Mouse (Mus musculus) liver, embryonic 11.5 days (tissue): Measurements from ENCODE around the gene Cxcl10. TPM values are rescaled to one million over a fixed set of nuclear protein-coding genes. Genes with fewer than 3 reads are reported as not detected.

Source experiments
- ATAC-seq: fragments of 200-750 bp; cut with Nextera tagmentation; replicated peaks from 2 replicates; pipeline ENCODE4 v1.8.0; 2017; ENCODE audit warnings: moderate number of reproducible peaks, mild to moderate bottlenecking, moderate TSS enrichment, moderate library complexity; ENCODE audit not compliant: low FRiP score
- DNase-seq: peaks from one replicate; pipeline ENCODE4 v3.0.0-alpha.2; 2017; ENCODE audit warnings: low spot score
- H3K27ac ChIP-seq: fragments of 300-500 bp; sonication (generic); 2 replicates; pipeline ENCODE4 v1.5.1; 2014; ENCODE audit warnings: mild to moderate bottlenecking, low read depth, low read length, control low read depth
- H3K27me3 ChIP-seq: fragments of 300-500 bp; sonication (generic); replicated peaks from 2 replicates; pipeline ENCODE4 v1.6.1; 2014; ENCODE audit warnings: low read length, mixed read lengths; ENCODE audit not compliant: control insufficient read depth, insufficient read depth
- H3K36me3 ChIP-seq: fragments of 300-500 bp; sonication (generic); 2 replicates; pipeline ENCODE4 v1.6.1; 2014; ENCODE audit warnings: mild to moderate bottlenecking, low read length, moderate library complexity, mixed read lengths; ENCODE audit not compliant: control insufficient read depth, insufficient read depth
- H3K4me1 ChIP-seq: fragments of 300-500 bp; sonication (generic); replicated peaks from 2 replicates; pipeline ENCODE4 v1.6.1; 2014; ENCODE audit warnings: low read length, mixed read lengths; ENCODE audit not compliant: control insufficient read depth, insufficient read depth
- H3K4me2 ChIP-seq: fragments of 300-500 bp; sonication (generic); 2 replicates; pipeline ENCODE4 v1.6.1; 2014; ENCODE audit warnings: mild to moderate bottlenecking, control low read depth, moderate library complexity
- H3K4me3 ChIP-seq: fragments of 300-500 bp; sonication (generic); 2 replicates; pipeline ENCODE4 v1.5.1; 2014; ENCODE audit warnings: low read depth, low read length, control low read depth
- H3K9ac ChIP-seq: fragments of 300-500 bp; sonication (generic); 2 replicates; pipeline ENCODE4 v1.6.1; 2014; ENCODE audit warnings: low read depth, low read length, control low read depth
- H3K9me3 ChIP-seq: fragments of 300-500 bp; sonication (generic); 2 replicates; pipeline ENCODE4 v1.6.1; 2016; ENCODE audit warnings: low read length, inconsistent platforms, mixed read lengths; ENCODE audit not compliant: control insufficient read depth
- WGBS: fragments of 180-500 bp; shearing (Covaris S2); extraction: QIAGEN DNeasy Blood & Tissue Kit; methylation state at CpG from one replicate; pipeline ENCODE4 v1.1.7; 2014; 5-methylcytosine and 5-hydroxymethylcytosine counted together
- polyA plus RNA-seq: library from polyadenylated mRNA; unstranded; fragments of >200 nt; fragmentation: Nextera tagmentation; extraction: Ambion mirVana; gene quantifications from 2 replicates; pipeline ENCODE4 v1.2.1, GENCODE M21; 2014

The Cxcl10 gene
- 6.0 and 6.5 TPM in 2 replicates for polyA plus RNA-seq

DNA sequence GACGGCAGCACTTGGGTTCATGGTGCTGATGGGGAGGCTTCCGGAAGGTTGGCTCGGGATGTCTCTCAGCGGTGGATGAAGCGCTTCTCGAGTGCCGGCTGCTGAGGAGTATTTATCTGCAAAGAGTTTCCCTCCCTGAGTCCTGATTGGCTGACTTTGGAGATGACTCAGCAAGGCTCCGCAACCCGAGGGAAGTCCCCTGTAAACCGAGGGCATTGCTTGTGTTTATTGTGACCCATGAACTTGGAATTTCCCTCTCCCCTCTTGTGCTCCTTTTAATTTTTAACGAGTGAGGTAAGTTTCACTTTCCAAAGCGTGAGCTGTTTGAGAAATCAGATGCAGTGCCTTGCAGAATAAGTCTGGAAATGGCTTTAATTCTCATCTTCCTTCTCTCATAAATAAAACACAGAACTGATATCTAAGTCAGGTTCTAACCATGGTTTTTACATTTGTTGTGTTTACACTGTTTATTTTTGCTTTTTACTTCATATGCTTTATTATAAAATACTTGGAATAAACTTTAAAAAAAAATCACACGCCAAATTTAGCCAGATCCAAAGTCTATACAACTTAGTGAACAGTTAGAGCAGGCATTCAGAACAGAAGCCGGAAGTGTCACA lies at the start of gene Cxcl10:
TSS of gene Cxcl10 (minus strand) at position 96 of the 620 bp plus-strand sequence.
- Histone ChIP-seq H3K27ac (no peak within 1 kb of the TSS), H3K27me3 (no peaks in the 10 kb centered on the region; the same call in none of the 2 replicates), H3K9me3 (no peaks in the 10 kb centered on the region), H3K4me3 (peak within 1 kb of the TSS; percentile 14; the same call in 1 of the 2 replicates), H3K4me2 (peak within 1 kb of the TSS; percentile 56), H3K36me3 (no peaks in the 10 kb centered on the region), H3K9ac (no peak within 1 kb of the TSS), H3K4me1 (peaks cover 8% of the 10 kb centered on the region; the same call in 1 of the 2 replicates)
- WGBS: 16% methylated on average over 14 of the region's 14 CpGs
- peak; percentile 56 for DNase-seq
- ATAC-seq: peak; percentile 82

DNA sequence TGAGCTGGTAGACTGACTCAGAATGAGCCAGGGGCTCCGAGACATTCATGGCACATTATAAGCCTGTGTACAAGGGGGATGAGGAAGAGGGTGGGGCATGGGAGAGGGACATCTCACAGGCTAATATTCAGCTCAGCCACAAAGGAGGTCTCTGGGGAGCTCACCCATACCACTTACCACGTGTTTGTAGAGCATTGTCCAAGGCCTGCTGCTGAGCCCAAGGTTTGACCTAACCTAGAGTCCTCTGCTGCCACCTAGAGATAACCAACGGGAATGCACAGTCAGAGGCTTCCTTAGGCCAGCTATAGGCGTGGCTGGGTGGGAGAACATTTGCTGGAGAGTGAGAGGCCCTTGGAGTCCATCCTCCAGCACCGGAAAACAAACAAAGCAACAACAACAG lies 49.5 kb upstream of the Cxcl10 start:
- Histone ChIP-seq H3K4me2 (no peak overlapping the region), H3K4me3 (no peak overlapping the region), H3K27me3 (peaks cover 10% of the 10 kb centered on the region), H3K9me3 (no peaks in the 10 kb centered on the region), H3K4me1 (peaks cover 27% of the 10 kb centered on the region), H3K9ac (0 out of 2 replicates have a peak overlapping the region, but pooled peaks have one; percentile 17), H3K27ac (no peak overlapping the region), H3K36me3 (no peaks in the 10 kb centered on the region)
- DNase-seq (peak; percentile 76), ATAC-seq (peak; percentile 71)
- WGBS: 21% methylated on average over 5 of the region's 5 CpGs

DNA sequence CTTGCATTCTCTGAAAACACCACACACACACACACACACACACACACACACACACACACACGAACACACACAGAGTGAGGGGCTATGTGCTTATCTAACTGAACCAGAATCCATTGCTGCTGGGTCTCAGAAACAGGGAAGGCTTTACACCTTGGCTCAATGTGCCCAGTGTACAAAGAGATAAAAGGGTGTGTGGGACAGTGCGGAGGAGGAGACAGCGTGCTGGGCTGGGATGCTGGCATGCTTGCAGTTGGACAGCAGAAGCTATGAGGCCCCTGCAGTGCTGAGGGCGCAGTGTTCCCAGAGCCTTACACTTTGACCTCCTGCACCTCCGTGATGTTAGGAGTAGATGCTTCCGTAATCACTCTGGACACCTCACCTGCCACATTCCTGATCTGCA lies 47.8 kb upstream of the Cxcl10 start:
- H3K27me3 ChIP-seq: peaks cover 26% of the 10 kb centered on the region
- WGBS: 44% methylated on average over 6 of the region's 6 CpGs
- DNase-seq (no peak), ATAC-seq (peak; percentile 93)
- H3K9ac ChIP-seq: no peak overlapping the region
- H3K4me2 ChIP-seq: peak overlapping the region; percentile 44
- H3K9me3 ChIP-seq: no peaks in the 10 kb centered on the region
- H3K36me3 ChIP-seq: no peaks in the 10 kb centered on the region
- no peak overlapping the region for H3K4me3 ChIP-seq
- H3K4me1 ChIP-seq: peaks cover 27% of the 10 kb centered on the region
- peak overlapping the region; percentile 74; the same call in 1 of the 2 replicates for H3K27ac ChIP-seq

DNA sequence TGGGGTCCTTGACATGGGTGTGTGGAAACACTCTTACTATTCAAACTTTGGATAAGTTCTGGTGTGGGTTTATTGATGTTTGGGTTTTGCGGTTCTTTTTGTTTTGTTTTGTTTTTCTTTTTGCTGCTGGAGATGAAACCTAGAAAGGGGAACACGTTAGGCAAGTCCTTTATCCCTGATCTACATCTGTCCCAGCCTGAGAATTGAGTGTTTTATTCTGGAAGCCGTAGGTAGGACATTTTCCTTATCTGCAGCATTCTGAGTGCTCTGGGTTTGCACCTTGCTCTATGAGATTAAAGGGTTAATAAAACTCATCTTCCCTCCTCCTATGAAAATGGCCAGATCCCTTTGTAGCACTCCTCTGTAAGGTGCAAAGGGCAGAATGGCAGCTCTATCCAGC lies 47.1 kb upstream of the Cxcl10 start:
- H3K4me1 ChIP-seq: peaks cover 27% of the 10 kb centered on the region
- peak overlapping the region; percentile 44 for H3K4me2 ChIP-seq
- WGBS: 65% methylated on average over 3 of the region's 3 CpGs
- no peaks in the 10 kb centered on the region for H3K36me3 ChIP-seq
- peak; percentile 8 for ATAC-seq
- H3K27me3 ChIP-seq: peaks cover 32% of the 10 kb centered on the region
- no peaks in the 10 kb centered on the region for H3K9me3 ChIP-seq
- no peak overlapping the region for H3K4me3 ChIP-seq
- H3K9ac ChIP-seq: no peak overlapping the region
- no peak for DNase-seq
- H3K27ac ChIP-seq: peak overlapping the region; percentile 74; the same call in 1 of the 2 replicates

DNA sequence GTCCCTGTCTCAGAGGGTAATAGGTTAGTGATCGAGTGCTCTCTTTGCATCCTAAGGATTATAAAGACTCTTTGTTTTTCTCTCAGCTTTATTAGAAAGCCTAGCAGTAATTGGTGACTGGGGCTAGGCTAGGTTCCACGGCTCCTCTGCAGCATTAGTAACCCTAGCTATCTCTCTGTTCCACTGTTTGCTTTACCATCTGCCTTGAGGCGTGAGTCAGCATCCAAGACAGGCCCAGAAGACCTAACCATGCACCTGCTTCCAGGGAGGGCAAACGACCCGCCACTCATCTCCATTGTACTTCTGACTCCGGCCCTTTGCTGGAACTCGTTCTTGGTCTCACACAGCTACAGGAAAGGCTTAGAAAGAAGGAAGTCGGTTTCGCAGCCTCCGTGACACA lies 45.2 kb upstream of the Cxcl10 start:
- Histone ChIP-seq H3K4me3 (no peak overlapping the region), H3K4me2 (peak overlapping the region; percentile 18), H3K27ac (no peak overlapping the region), H3K36me3 (no peaks in the 10 kb centered on the region), H3K4me1 (peaks cover 27% of the 10 kb centered on the region), H3K27me3 (peaks cover 42% of the 10 kb centered on the region), H3K9me3 (no peaks in the 10 kb centered on the region), H3K9ac (no peak overlapping the region)
- 49% methylated on average over 10 of the region's 10 CpGs for WGBS
- peak; percentile 52 for ATAC-seq
- DNase-seq: no peak

DNA sequence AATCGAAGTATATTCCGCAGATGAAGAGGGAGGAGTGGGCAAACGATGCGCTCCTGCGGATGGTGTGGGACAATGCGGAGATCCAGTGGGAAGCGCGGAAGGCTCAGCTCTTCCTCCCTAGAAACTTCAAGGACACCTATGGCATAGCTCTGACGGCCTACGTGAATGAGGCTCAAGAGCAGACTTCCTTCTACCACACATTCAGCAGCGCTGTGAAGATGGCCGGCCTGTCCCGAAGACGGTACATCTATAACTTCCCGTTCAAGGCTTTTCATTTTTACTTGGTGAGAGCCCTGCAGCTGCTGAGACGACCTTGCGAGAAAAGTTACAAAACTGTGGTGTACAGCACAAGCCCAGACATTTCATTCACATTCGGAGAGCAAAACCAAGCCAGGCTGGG lies 43.9 kb upstream of the Cxcl10 start:
- no peak for ATAC-seq
- Histone ChIP-seq H3K9me3 (no peaks in the 10 kb centered on the region), H3K27ac (no peak overlapping the region), H3K9ac (peak overlapping the region; percentile 20; the same call in 1 of the 2 replicates), H3K27me3 (peaks cover 44% of the 10 kb centered on the region), H3K4me2 (peak overlapping the region; percentile 62), H3K4me1 (peaks cover 22% of the 10 kb centered on the region), H3K36me3 (no peaks in the 10 kb centered on the region), H3K4me3 (peak overlapping the region; percentile 35)
- no peak for DNase-seq
- 35% methylated on average over 18 of the region's 18 CpGs for WGBS

DNA sequence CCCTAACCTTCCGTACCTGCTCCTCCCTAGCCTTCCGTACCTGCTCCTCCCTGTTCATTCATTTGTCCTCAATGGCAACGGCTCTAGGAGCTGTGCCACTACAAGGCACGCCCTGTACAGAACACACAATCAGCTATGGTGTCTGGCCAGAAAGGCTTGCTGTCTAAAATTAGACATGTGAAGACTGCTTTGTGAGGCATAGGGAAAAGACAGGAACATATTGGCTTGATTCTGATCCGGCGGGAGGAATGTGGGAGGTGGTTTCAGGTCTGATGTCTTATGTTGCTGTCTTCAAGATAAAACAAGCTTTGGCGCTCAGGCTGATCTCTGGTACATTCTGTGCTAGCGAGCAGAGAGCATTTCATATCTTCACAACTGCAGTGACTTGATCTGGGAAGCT lies 41.9 kb upstream of the Cxcl10 start:
- peaks cover 45% of the 10 kb centered on the region for H3K27me3 ChIP-seq
- 65% methylated on average over 8 of the region's 8 CpGs for WGBS
- no peak overlapping the region for H3K27ac ChIP-seq
- ATAC-seq (no peak), DNase-seq (no peak)
- no peak overlapping the region for H3K4me2 ChIP-seq
- H3K4me1 ChIP-seq: peaks cover 9% of the 10 kb centered on the region
- no peaks in the 10 kb centered on the region for H3K36me3 ChIP-seq
- no peaks in the 10 kb centered on the region for H3K9me3 ChIP-seq
- H3K4me3 ChIP-seq: no peak overlapping the region
- no peak overlapping the region for H3K9ac ChIP-seq

DNA sequence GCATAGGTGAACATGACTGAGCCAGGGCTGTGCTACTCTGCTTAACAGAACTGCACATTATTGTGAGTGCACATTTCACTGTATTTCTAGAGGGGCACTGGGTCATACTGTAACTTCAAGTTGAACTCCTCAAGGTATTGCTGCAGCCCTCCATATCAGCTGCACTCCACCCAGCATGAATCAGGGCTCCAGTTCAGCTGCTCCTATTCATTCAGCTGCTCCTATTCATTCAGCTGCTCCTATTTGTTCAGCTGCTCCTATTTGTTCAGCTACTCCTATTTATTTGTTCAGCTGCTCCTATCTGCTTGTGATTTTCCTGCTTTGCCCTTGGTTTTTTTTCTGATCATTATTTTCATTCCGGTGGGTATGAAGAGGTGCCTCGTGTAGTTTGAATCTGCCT lies 41.3 kb upstream of the Cxcl10 start:
- Histone ChIP-seq H3K9me3 (no peaks in the 10 kb centered on the region), H3K27me3 (peaks cover 45% of the 10 kb centered on the region), H3K4me3 (no peak overlapping the region), H3K4me1 (peaks cover 9% of the 10 kb centered on the region), H3K4me2 (no peak overlapping the region), H3K27ac (no peak overlapping the region), H3K36me3 (no peaks in the 10 kb centered on the region), H3K9ac (no peak overlapping the region)
- DNase-seq (no peak), ATAC-seq (no peak)
- 74% methylated on average over 2 of the region's 2 CpGs for WGBS

DNA sequence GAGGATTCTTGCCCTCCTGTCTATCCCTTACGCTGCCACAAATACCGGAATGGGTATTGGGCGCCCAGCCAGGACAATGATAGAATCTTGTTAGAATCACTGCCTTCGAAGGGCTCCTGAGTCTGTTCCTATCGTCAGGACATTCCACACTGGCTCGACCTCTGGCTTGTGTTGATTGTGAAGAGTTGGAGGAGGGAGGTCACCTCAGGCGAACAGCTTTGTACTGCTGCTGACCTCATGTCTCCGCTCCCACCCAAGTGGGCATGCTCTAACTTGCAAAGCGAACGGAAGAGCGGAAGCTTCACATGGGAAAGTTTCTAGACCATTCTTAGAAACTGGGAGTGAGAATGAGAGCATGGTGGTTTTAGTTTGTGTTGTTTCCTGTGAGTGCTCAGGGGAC lies 38.7 kb upstream of the Cxcl10 start:
- H3K4me2 ChIP-seq: no peak overlapping the region
- WGBS: 71% methylated on average over 11 of the region's 11 CpGs
- no peaks in the 10 kb centered on the region for H3K9me3 ChIP-seq
- ATAC-seq (no peak), DNase-seq (no peak)
- H3K27me3 ChIP-seq: peaks cover 29% of the 10 kb centered on the region
- H3K9ac ChIP-seq: no peak overlapping the region
- H3K36me3 ChIP-seq: no peaks in the 10 kb centered on the region
- no peak overlapping the region for H3K4me3 ChIP-seq
- H3K4me1 ChIP-seq: peaks cover 2% of the 10 kb centered on the region; the same call in 1 of the 2 replicates
- H3K27ac ChIP-seq: no peak overlapping the region
